ENCODE assay signal across 21 mouse cellular contexts in the genomic region with DNA sequence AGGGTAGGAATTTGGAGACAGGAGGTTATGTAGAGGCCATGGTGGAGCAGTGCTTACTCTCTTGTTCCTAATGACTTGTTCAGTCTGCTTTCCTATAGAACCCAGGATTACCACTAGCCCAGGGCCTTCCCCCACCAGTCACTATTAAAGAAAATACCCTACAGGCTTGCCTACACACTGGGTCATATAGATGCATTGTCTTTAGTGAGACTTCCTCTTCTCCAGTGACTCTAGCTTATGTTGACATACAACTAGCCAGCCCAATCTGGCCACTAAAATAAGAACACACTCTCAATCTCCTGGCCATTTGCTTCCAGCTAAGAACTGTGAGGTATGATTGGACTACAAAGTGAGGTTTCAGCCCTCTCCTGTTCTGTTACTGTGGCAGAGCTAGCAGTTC. TPM values are rescaled to one million over a fixed set of nuclear protein-coding genes. Genes with fewer than 3 reads are reported as not detected.
DNase-seq lines count a peak whose midpoint lies in the region; ATAC-seq lines count a peak whose summit lies in the region.
"Had no signal": no experiment of that assay in that cellular context is flagged by ENCODE, and none has a peak within 500 bp of the region (broad histone marks: within the 10 kb centered on the region; RNA-seq: fewer than 3 reads in every experiment).

No protein-coding gene starts in this region.

- no peak for DNase-seq in frontal cortex, postnatal 10 days (ENCODE audit: low spot score in 2 of 2)
- DNase-seq in 416B (ENCODE audit: low read depth) = peak; percentile 3
- DNase-seq in layer of hippocampus, postnatal 14 days (ENCODE audit: low spot score in 2 of 2) = no peak
- DNase-seq: adrenal gland, adult 2 months; adrenal gland, postnatal 10 days; adrenal gland, postnatal 25 days; cerebellum, adult 11 months; cerebellum, adult 18-20 months; cerebellum, adult 8-10 months; cerebellum, adult 9-11 months; cerebellum, postnatal 14 days; cerebellum, postnatal 36 days; embryo, embryonic 11 days; forebrain, postnatal 0 days had no signal

- ATAC-seq in frontal cortex, adult (ENCODE audit: low TSS enrichment) = peak; percentile 18; the same call in 1 of the 2 replicates
- ATAC-seq in megakaryocyte progenitor cell, adult 5-6 weeks (replicated peaks; ENCODE audit: poor library complexity) = 0 out of 2 replicates have a peak, but pooled peaks have one; percentile 33
- ATAC-seq: forebrain, embryonic 15.5 days; forebrain, postnatal 0 days had no signal

RNA-seq across cellular contexts. Expression of a gene that starts 8.7 kb away (rescaled TPM):
- 0.17 TPM in 1 of 2 replicates, not detected in the other for total RNA-seq in megakaryocyte progenitor cell, adult 5-6 weeks (2015)
- 0.04 and 0.17 TPM in 2 replicates for total RNA-seq in megakaryocyte progenitor cell, adult 5-6 weeks (2017)
- total RNA-seq in layer of hippocampus, postnatal 14 days (2021) = 100 to 1,000 TPM; 206 to 208 TPM
- total RNA-seq: common myeloid progenitor, adult 5-6 weeks; MEL had no signal

RNA-seq across cellular contexts. Expression of a gene that starts 36.9 kb away (rescaled TPM):
- not detected in 2 replicates for total RNA-seq in megakaryocyte progenitor cell, adult 5-6 weeks (2015)
- total RNA-seq in megakaryocyte progenitor cell, adult 5-6 weeks (2017) = not detected in 2 replicates
- total RNA-seq in layer of hippocampus, postnatal 14 days (2021) = not detected
- total RNA-seq: adrenal gland, adult 2 months; adrenal gland, postnatal 10 days; adrenal gland, postnatal 25 days; adrenal gland, postnatal 4 days; common myeloid progenitor, adult 5-6 weeks; ES-E14; forebrain, postnatal 0 days; MEL had no signal

Comparison
In these comparisons a context has a peak if more than half of its experiments do, and no peak if none do; other contexts are left out.
1. RNA of a gene that starts 8.7 kb away (total RNA-seq): 206 to 208 TPM in layer of hippocampus, postnatal 14 days; 0.04 to 0.17 TPM in megakaryocyte progenitor cell, adult 5-6 weeks; every median in the first group is over 100 times any median in the second.